Comparison of ENCODE assay signal across 9 mouse cellular contexts in the genomic region with DNA sequence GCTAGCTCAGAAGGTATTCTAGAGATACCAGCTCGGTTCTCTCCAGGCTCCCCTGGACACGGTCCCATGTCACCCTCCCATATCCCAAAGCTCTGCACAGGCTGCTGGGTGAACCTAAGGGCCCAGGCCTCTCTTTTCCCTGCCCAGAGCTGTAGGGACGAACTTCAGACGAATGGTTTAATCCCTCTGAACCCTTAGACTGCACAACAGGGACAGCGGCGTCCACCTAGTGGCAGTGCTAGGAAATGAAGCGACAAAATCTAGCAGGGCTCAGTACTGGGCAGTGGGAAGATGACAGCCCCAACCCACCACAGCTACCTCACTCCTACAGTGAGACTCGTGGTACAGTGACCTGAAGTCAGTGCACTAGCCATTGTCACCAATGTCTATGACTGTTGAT. TPM values are rescaled to one million over a fixed set of nuclear protein-coding genes. Genes with fewer than 3 reads are reported as not detected.
DNase-seq lines count a peak whose midpoint lies in the region; ATAC-seq and TF ChIP-seq lines count a peak whose summit lies in the region.
"Had no signal": no experiment of that assay in that cellular context is flagged by ENCODE, and none has a peak within 500 bp of the region (broad histone marks: within the 10 kb centered on the region; RNA-seq: fewer than 3 reads in every experiment).

No protein-coding gene starts in this region.

- no peak for TF ChIP-seq POLR2A in ES-Bruce4 (IDR thresholded peaks at IDR 0.05; ENCODE audit: insufficient read depth, low read length)

- no peaks in the 10 kb centered on the region for H3K4me1 ChIP-seq in ES-Bruce4 (ENCODE audit: control insufficient read depth, insufficient read depth, low read length)

- intact Hi-C loops in heart, postnatal 36 days (cut with DNase I): loop anchor here (1.0 kb wide), 1 partner anchor 39 kb away; no protein-coding TSS in a partner anchor

- DNase-seq in adrenal gland, adult 18-20 months (ENCODE audit: low spot score in 2 of 2): peak; percentile 54 to 59
- peak; percentile 71 to 73 for DNase-seq in heart, postnatal 36 days
- peak; percentile 61 to 66 for DNase-seq in layer of hippocampus, postnatal 14 days (ENCODE audit: low spot score in 2 of 2)
- DNase-seq in lung, postnatal 36 days: peak; percentile 77
- DNase-seq in retina, postnatal 1 day: peak; percentile 83
- no peak for DNase-seq in testis, postnatal 14 days (ENCODE audit: low spot score)

- ATAC-seq in erythroblast, adult 5-6 weeks (replicated peaks; ENCODE audit: low FRiP score, poor library complexity, severe bottlenecking): peak; percentile 67

- no peak overlapping the region for H3K9ac ChIP-seq in ES-Bruce4 (ENCODE audit: low read depth, poor library complexity, severe bottlenecking)

- no peak for TF ChIP-seq EP300 in ES-Bruce4 (IDR thresholded peaks at IDR 0.05; ENCODE audit: insufficient read depth, low read depth, low read length)

- peak; percentile 51 for TF ChIP-seq CTCF in ES-Bruce4 (IDR thresholded peaks at IDR 0.05; ENCODE audit: low read depth, low read length)

- no peaks in the 10 kb centered on the region for H3K27me3 ChIP-seq in ES-Bruce4 (ENCODE audit: control insufficient read depth, insufficient read depth, low read length, poor library complexity, severe bottlenecking)

- H3K9me3 ChIP-seq in ES-Bruce4 (replicated peaks; ENCODE audit: control insufficient read depth, insufficient read depth, low read length, poor library complexity, severe bottlenecking): no peaks in the 10 kb centered on the region

- H3K27ac ChIP-seq in ES-Bruce4 (ENCODE audit: insufficient read depth, low read length): no peak overlapping the region

- no peak overlapping the region for H3K4me3 ChIP-seq in ES-Bruce4 (ENCODE audit: low read depth, low read length)

- no peaks in the 10 kb centered on the region for H3K36me3 ChIP-seq in ES-Bruce4 (ENCODE audit: control insufficient read depth, insufficient read depth, low read length, poor library complexity, severe bottlenecking)

RNA-seq across cellular contexts. Expression of a gene that starts 5.5 kb away (rescaled TPM):
- 4.0 and 4.7 TPM in 2 replicates for polyA plus RNA-seq in ES-Bruce4 (2011; ENCODE audit: insufficient read depth, insufficient read length, low read depth, missing spikeins)
- total RNA-seq in adrenal gland, adult 18-20 months (2021): 1 to 10 TPM; 4.0 to 6.9 TPM
- total RNA-seq in erythroblast, adult 5-6 weeks (2015; ENCODE audit: low replicate concordance): 16.9 and 18.4 TPM in 2 replicates
- total RNA-seq in erythroblast, adult 5-6 weeks (2017; ENCODE audit: low replicate concordance): 8.2 and 9.5 TPM in 2 replicates
- 1 to 10 TPM; 3.6 to 4.0 TPM for total RNA-seq in heart, postnatal 36 days (2021)
- 1 to 10 TPM; 4.4 to 4.6 TPM for total RNA-seq in layer of hippocampus, postnatal 14 days (2021)

RNA-seq across cellular contexts. Expression of a gene that starts 46.4 kb away (rescaled TPM):
- not detected in 2 replicates for polyA plus RNA-seq in ES-Bruce4 (2011; ENCODE audit: insufficient read depth, insufficient read length, low read depth, missing spikeins)
- 10 to 100 TPM in 1 of 2 experiments, 1 to 10 TPM in 1; 3.1 to 11.3 TPM for total RNA-seq in adrenal gland, adult 18-20 months (2021)
- total RNA-seq in erythroblast, adult 5-6 weeks (2015; ENCODE audit: low replicate concordance): not detected in 2 replicates
- total RNA-seq in erythroblast, adult 5-6 weeks (2017; ENCODE audit: low replicate concordance): not detected in 2 replicates
- not detected for total RNA-seq in heart, postnatal 36 days (2021)
- total RNA-seq in layer of hippocampus, postnatal 14 days (2021): not detected
- total RNA-seq: layer of hippocampus, postnatal 36 days had no signal

RNA-seq across cellular contexts. Expression of a gene that starts 52.7 kb away (rescaled TPM):
- not detected in 2 replicates for polyA plus RNA-seq in ES-Bruce4 (2011; ENCODE audit: insufficient read depth, insufficient read length, low read depth, missing spikeins)
- total RNA-seq in adrenal gland, adult 18-20 months (2021): 10 to 100 TPM; 12.2 to 13.7 TPM
- not detected in 2 replicates for total RNA-seq in erythroblast, adult 5-6 weeks (2015; ENCODE audit: low replicate concordance)
- not detected in 2 replicates for total RNA-seq in erythroblast, adult 5-6 weeks (2017; ENCODE audit: low replicate concordance)
- total RNA-seq in heart, postnatal 36 days (2021): 1 to 10 TPM; 2.0 to 2.1 TPM
- total RNA-seq in layer of hippocampus, postnatal 14 days (2021): not detected
- total RNA-seq: layer of hippocampus, postnatal 36 days had no signal

Comparison
In these comparisons a context has a peak if more than half of its experiments do, and no peak if none do; other contexts are left out.
1. RNA of a gene that starts 52.7 kb away (total RNA-seq): 12.2 to 13.7 TPM in adrenal gland, adult 18-20 months; 2.0 to 2.1 TPM in heart, postnatal 36 days, not detected in erythroblast, adult 5-6 weeks and not detected in layer of hippocampus, postnatal 14 days; every median in the first group is over 4 times any median in the second.